Mouse (Mus musculus): ENCODE measurements around the gene Tgfbr3. TPM values are rescaled to one million over a fixed set of nuclear protein-coding genes. Genes with fewer than 3 reads are reported as not detected.

Tgfbr3 gene
- total RNA-seq, 2 experiments from 2014 or later, result 10.8 to 11.3 TPM

DNA sequence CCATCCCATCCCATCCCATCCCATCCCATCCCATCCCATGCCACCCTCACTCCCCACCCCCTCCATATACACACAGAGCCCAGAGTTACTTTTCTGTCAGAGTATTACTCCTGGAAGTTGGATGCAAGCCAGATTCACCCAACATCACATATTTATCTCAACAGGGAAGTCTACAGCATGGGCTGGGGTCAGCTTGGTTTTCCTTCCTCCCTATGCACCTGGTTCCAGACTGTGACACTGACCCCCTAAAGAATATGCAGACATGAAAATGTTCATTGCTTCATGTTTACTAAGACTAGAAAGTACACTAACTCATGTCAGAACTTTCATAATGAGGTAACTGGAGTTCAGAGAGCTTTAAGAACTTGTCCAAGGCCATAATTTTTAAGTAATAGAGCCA is 142.0 kb downstream of the Tgfbr3 start:
- DNase-seq (ENCODE audit: extremely low spot score in 1 of 2, low spot score in 2 of 2), result no peak
- TF ChIP-seq CTCF (IDR thresholded peaks at IDR 0.05), result no peak
- intact Hi-C loops (cut with DNase I), result no loop called here
- Histone ChIP-seq H3K4me3 (no peak overlapping the region), H3K27ac (no peak overlapping the region)

DNA sequence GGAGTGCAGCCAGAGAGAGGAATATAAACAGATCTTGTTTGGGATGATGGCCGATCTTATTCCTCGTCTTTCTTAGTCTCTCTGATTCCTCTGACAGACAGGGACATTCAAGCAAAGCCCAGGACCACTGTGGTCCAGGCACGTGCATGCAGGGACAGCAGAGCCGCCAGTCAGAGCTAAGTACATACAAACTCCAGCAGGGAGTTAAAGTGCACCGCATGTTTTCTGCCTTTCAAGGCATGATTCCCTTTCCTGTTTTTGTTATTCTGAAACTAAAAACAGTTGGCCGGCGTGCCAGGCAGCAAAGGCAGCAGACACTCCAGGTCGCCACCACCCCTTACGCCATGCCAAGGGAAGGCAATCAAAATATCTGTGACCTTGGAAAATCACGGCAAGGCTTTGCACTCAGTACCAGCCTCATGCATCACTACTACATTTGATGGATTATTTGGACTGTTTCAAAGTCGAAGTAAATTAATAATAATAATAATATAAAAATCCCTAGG is 143.3 kb downstream of the Tgfbr3 start:
- H3K4me3 ChIP-seq, result no peak overlapping the region
- TF ChIP-seq CTCF (IDR thresholded peaks at IDR 0.05), result no peak
- intact Hi-C loops (cut with DNase I), result no loop called here
- no peak overlapping the region for H3K27ac ChIP-seq
- no peak for DNase-seq (ENCODE audit: extremely low spot score in 1 of 2, low spot score in 2 of 2)

DNA sequence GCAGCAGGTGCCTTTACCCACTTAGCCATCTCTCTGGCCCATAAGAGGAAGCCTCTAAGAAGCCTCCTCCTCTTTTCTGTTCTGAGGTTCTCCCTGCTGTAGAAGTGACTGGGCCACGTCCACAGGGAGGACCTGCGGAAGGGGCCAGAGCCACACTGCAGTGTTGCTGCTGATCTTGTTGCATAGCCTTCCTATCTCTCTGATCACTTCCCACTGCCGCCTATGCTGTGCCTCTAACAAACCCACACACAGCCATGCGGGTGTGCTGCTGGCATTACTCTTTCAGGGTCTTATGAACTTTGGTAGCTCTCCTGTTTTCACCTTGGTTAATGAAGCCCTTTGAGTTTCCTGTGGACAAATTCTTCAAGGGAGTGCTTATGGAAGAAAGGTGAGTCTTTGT is 144.3 kb downstream of the Tgfbr3 start:
- Histone ChIP-seq H3K27ac (no peak overlapping the region), H3K4me3 (no peak overlapping the region)
- TF ChIP-seq CTCF (IDR thresholded peaks at IDR 0.05), result no peak
- DNase-seq (ENCODE audit: extremely low spot score in 1 of 2, low spot score in 2 of 2), result no peak
- intact Hi-C loops (cut with DNase I), result no loop called here

DNA sequence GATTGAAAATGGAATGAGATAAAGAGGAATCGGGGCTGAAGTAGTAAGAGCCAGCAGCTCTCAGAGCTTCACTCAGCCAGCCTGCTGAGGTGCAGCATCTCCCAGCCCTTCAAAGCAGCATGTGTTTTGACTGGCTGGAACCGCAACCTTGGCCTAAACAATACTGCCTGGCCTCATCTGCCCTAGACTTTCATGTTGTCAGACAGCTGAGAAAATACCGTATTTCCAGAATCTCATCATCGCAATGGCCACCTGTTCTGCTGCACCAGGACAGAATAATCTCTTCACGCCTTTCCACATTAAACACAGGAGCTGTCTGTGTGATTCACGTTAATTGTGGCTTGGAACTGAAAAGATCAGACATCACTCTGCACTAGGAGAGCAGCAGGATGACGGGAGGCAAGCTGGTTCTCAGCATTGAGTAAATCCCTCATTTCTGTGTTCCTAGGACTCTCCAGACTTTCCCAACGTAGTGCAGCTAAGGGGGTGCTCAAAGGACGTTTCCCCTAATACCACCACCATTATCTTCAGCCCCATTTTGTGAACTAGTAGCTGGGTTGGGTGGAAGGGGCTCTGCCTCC is 145.1 kb downstream of the Tgfbr3 start:
- no peak for TF ChIP-seq CTCF (IDR thresholded peaks at IDR 0.05)
- DNase-seq (ENCODE audit: extremely low spot score in 1 of 2, low spot score in 2 of 2), result no peak
- no peak overlapping the region for H3K27ac ChIP-seq
- no peak overlapping the region for H3K4me3 ChIP-seq
- intact Hi-C loops (cut with DNase I), result no loop called here

DNA sequence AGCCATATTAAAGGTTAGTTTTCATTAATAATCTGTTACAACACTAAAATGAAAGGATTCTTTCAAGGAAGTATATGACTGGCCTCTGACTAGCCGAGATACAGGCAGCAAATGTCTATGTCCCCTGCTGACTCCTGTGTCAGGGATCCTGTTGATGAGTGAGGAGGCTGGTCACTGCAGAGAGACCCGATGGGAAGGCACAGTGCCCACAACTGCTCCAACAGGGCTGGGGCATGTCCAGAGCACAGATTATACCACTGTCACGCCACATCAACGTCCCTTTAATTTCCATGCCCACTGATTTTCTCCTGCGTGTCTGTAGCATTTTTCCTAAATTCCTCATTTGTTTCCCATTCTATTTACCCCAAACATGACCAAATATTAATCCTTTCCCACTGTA is 146.0 kb downstream of the Tgfbr3 start:
- no peak for TF ChIP-seq CTCF (IDR thresholded peaks at IDR 0.05)
- no peak overlapping the region for H3K4me3 ChIP-seq
- H3K27ac ChIP-seq, result no peak overlapping the region
- intact Hi-C loops (cut with DNase I), result no loop called here
- DNase-seq (ENCODE audit: extremely low spot score in 1 of 2, low spot score in 2 of 2), result no peak

DNA sequence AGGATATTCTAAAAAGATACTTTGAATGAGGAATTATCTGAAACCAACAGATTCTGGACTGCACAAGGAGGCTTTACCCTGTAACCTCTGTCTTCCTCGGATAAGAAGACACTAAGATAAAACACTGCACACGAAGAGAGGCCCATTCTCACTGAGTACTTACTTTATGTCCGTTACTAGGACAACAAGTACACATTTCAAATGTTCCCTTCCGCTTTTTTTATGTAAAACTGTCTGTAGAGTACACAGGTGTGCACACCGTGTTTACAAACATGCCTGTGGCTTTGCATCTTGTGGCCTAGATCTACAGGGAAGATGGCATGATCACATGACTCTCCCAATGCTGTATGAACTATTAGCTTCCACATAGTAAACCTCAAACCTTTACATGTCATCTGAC is 146.6 kb downstream of the Tgfbr3 start:
- no peak overlapping the region for H3K4me3 ChIP-seq
- no peak for TF ChIP-seq CTCF (IDR thresholded peaks at IDR 0.05)
- intact Hi-C loops (cut with DNase I), result no loop called here

DNA sequence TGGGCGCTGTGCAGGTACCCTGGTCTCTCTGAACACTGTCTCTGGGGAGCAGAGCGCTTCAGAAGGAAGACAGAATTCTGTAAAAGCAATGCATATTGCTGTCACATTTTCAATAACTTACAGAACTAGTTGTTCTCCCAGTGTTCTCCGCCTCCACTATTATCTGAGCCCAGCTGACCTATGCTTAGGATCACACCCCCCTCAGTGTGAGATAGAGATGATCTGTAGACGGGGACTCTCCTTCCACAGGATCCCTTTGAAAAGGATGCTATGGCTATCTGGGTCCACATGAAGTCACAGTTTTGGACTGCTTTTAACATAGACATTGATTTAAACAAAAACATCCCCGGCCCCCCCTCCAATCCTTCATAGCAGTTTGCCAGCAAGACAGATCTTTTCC is 148.1 kb downstream of the Tgfbr3 start:
- intact Hi-C loops (cut with DNase I), result no loop called here
- H3K27ac ChIP-seq, result no peak overlapping the region
- no peak for TF ChIP-seq CTCF (IDR thresholded peaks at IDR 0.05)
- no peak overlapping the region for H3K4me3 ChIP-seq
- no peak for DNase-seq (ENCODE audit: extremely low spot score in 1 of 2, low spot score in 2 of 2)

More for the DNA sequence above, 146.6 kb downstream of the Tgfbr3 start:
- H3K27ac ChIP-seq, result no peak overlapping the region
- no peak for DNase-seq (ENCODE audit: extremely low spot score in 1 of 2, low spot score in 2 of 2)

DNA sequence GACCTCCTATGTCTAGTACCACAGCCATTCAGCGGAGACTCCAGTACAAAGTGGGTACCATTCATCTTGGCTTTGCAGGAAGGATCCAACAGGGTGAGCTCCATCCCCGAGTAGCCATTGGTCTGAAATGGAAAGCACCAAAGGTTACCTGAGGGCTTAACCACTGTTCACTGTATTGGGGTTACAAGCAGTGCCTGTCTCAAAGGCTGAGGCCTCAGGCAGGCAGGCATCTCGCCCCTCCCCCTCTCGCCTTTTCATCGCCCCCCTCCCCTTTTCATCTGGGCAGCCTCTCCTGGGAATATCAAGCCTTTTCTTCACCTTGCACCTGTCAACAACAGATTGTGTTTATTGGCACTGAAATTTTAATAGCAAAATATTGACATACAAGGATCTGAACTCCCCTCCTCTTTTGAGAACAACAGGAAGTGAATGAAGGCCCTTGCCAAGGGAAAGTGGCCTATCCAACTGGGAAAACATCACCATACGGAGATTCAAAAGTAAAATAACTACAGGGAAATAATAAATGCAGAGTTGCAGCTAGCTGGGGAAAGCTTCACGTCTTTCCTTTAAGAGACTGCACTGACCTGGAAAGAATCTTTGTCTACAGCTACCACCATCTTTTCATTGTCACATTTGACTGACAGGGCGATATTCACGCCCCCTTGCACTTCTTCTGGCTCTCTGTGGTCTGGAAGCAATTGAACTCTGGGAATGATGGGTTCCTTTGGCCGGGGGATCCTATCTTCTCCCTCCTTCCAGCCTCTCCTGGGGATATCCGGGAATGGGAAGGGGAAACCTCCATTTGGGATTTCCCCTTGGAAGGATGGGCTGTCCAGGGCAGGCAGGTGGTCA is 149.4 kb downstream of the Tgfbr3 start:
- H3K4me3 ChIP-seq, result no peak overlapping the region
- no peak for TF ChIP-seq CTCF (IDR thresholded peaks at IDR 0.05)
- no peak for DNase-seq (ENCODE audit: extremely low spot score in 1 of 2, low spot score in 2 of 2)
- intact Hi-C loops (cut with DNase I), result no loop called here
- H3K27ac ChIP-seq, result no peak overlapping the region

DNA sequence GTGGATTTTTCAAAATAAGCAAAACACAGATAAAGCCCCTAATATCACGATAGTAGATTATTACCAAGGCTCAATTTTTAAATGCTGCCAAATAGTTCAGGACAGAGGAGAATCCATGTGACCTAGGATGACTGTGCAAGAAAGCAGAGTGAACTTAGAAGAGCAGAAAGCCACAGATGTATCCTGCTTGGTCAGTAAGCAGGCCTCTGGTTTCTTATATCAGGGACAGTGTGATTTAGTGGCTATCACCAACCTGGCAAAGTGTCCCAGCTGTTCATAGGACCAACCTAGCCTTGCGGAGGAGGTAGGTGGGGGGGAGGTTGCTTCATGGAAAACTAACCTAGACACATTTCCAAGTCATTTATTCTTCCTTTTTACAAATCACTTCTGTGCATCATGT is 156.1 kb downstream of the Tgfbr3 start:
- Histone ChIP-seq H3K27ac (no peak overlapping the region), H3K4me3 (no peak overlapping the region)
- no peak for TF ChIP-seq CTCF (IDR thresholded peaks at IDR 0.05)
- DNase-seq (ENCODE audit: extremely low spot score in 1 of 2, low spot score in 2 of 2), result no peak
- intact Hi-C loops (cut with DNase I), result no loop called here

DNA sequence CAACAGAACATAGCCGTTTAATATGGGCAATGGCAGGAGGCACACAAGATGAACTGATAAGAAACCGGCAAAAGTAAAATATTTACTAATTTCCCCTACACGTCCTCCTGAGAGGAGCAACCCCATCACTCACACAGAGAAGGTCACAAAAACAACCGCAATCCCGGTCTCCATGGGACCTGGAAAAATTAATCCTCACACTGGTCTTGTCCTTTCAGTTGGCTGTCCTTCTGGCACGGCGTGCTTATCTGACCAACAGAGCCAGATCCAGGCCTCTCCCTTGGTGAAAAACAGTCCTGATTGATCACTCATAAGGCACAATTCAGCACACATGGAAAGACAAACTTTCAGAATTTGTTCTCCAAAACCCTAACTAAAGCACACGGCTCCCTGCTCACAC is 157.2 kb downstream of the Tgfbr3 start:
- no peak for DNase-seq (ENCODE audit: extremely low spot score in 1 of 2, low spot score in 2 of 2)
- no peak overlapping the region for H3K27ac ChIP-seq
- no peak for TF ChIP-seq CTCF (IDR thresholded peaks at IDR 0.05)
- H3K4me3 ChIP-seq, result no peak overlapping the region
- intact Hi-C loops (cut with DNase I), result no loop called here

DNA sequence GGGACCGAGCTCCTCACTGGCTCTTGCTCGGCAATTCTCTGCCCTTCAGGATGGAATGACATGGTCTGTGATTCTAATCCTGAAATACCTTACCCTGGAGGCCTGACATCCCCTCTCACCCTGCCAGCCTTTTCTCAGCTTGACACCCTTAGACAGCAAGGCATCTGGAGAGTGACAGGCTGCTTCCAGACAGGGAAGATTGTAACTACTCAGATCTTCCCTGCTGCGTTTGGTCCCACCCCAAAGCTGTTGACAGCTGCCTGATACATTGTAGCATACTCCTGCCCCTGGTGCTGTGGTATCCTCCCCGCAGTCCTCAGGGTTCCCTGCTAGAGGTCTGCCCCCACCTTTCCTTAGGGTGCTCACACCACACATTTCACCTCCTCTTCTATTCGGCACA is 160.1 kb downstream of the Tgfbr3 start:
- no peak overlapping the region for H3K4me3 ChIP-seq
- DNase-seq (ENCODE audit: extremely low spot score in 1 of 2, low spot score in 2 of 2), result no peak
- TF ChIP-seq CTCF (IDR thresholded peaks at IDR 0.05), result no peak
- intact Hi-C loops (cut with DNase I), result no loop called here
- no peak overlapping the region for H3K27ac ChIP-seq

DNA sequence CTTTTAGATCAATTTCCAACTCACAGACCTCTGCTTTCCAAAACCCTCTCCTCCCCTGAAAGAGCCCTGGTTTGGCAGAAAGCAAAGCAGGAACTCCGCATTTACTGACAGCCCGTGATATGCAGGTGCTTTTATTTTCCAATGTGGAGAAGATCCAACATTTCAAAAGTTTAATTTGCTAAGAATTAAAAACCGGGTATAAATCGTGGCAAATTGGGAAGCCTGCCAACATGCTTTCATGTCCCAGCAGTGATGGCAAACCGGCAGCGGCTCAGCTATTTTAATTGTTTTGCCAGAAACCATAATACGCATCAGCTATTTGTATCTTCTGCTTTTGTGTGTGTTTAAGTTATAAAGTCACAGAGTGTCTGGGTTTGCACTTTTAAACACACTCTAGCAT is 162.9 kb downstream of the Tgfbr3 start:
- no peak for TF ChIP-seq CTCF (IDR thresholded peaks at IDR 0.05)
- DNase-seq (ENCODE audit: extremely low spot score in 1 of 2, low spot score in 2 of 2), result no peak
- no peak overlapping the region for H3K4me3 ChIP-seq
- intact Hi-C loops (cut with DNase I), result no loop called here
- no peak overlapping the region for H3K27ac ChIP-seq

DNA sequence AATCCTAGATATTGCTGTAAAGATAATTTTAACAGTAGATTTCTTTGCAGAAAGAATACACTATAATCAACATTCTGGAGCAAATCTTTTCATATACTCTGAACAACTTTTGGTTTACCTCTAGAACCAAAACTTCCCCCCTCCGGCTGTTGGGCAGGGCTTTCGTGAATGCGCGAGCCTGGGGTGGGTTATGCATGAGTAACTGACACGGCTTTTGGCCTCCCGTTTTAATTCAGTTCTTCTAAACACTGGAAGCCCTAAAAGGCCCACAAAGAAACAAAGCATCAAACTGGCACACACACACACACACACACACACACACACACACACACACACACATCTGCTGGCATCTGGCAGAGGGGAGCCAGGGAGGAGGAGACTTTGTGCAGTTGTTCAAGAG is 164.3 kb downstream of the Tgfbr3 start:
- intact Hi-C loops (cut with DNase I), result no loop called here
- TF ChIP-seq CTCF (IDR thresholded peaks at IDR 0.05), result no peak
- no peak for DNase-seq (ENCODE audit: extremely low spot score in 1 of 2, low spot score in 2 of 2)
- no peak overlapping the region for H3K27ac ChIP-seq
- H3K4me3 ChIP-seq, result no peak overlapping the region

All from left cerebral cortex, adult 2 months (tissue).